Mouse (Mus musculus) heart, adult 2 months (tissue): ENCODE results near the gene Olfr1442. TPM values are rescaled to one million over a fixed set of nuclear protein-coding genes. Genes with fewer than 3 reads are reported as not detected.

Experiments used
- DNase-seq, 2 experiments: peaks; one replicate each; pipeline ENCODE4 v3.0.0; 2021
- H3K27ac ChIP-seq: fragments of 200-600 bp; 2 replicates; pipeline ENCODE4 v1.8.1; 2022
- H3K27me3 ChIP-seq: fragments of 200-500 bp; 2 replicates; pipeline ENCODE4 v1.6.1; 2012; ENCODE audit warnings: mild to moderate bottlenecking, low read length, inconsistent platforms, mixed read lengths; ENCODE audit not compliant: control insufficient read depth, insufficient read depth
- H3K36me3 ChIP-seq: fragments of 200-500 bp; 2 replicates; pipeline ENCODE4 v1.6.1; 2012; ENCODE audit warnings: low read length, inconsistent platforms; ENCODE audit not compliant: control insufficient read depth, insufficient read depth
- H3K4me1 ChIP-seq: fragments of 200-500 bp; 2 replicates; pipeline ENCODE4 v1.6.1; 2011; ENCODE audit warnings: low read length; ENCODE audit not compliant: control insufficient read depth, insufficient read depth
- H3K4me3 ChIP-seq: fragments of 200-600 bp; 2 replicates; pipeline ENCODE4 v1.8.1; 2022
- H3K79me2 ChIP-seq: fragments of 200-500 bp; replicated peaks from 2 replicates; pipeline ENCODE4 v1.6.1; 2012; ENCODE audit warnings: mild to moderate bottlenecking, inconsistent platforms, low read length, moderate library complexity, mixed read lengths; ENCODE audit not compliant: control insufficient read depth, insufficient read depth
- H3K9ac ChIP-seq: fragments of 200-500 bp; 2 replicates; pipeline ENCODE4 v1.6.1; 2012; ENCODE audit warnings: low read depth, mild to moderate bottlenecking, control low read depth, inconsistent platforms, low read length, mixed read lengths
- CTCF ChIP-seq: fragments of 200-600 bp; IDR thresholded peaks from 2 replicates; pipeline ENCODE4 v1.8.1; 2022; ENCODE audit warnings: antibody characterized with exemption, mild to moderate bottlenecking, moderate library complexity
- EP300 ChIP-seq: fragments of 200-500 bp; IDR thresholded peaks from 2 replicates; pipeline ENCODE4 v1.6.1; 2011; ENCODE audit warnings: low read depth, low read length, control low read depth; ENCODE audit not compliant: insufficient read depth
- POLR2A ChIP-seq: fragments of 200-500 bp; IDR thresholded peaks from 2 replicates; pipeline ENCODE4 v1.6.1; 2011; ENCODE audit warnings: mild to moderate bottlenecking, low read depth, low read length, control low read depth; ENCODE audit not compliant: insufficient read depth
- WGBS: fragments of 180-500 bp; shearing (Covaris S2); methylation state at CpG from one replicate; pipeline ENCODE4 v1.1.7; 2018; 5-methylcytosine and 5-hydroxymethylcytosine counted together
- intact Hi-C: fragments of 180-260 bp; cut with DNase I; formaldehyde crosslinking; loops from one replicate; pipeline ENCODE4 v1.15.1; 2025
- polyA plus RNA-seq: library from polyadenylated mRNA; depleted of rRNA; stranded (reverse); fragments of >200 nt; gene quantifications from 2 replicates; pipeline ENCODE4 v1.2.3, GENCODE M21; 2012; rRNA removed
- total RNA-seq, 2 experiments: library from RNA; stranded (reverse); gene quantifications; 2 replicates each; pipeline ENCODE4 v1.2.3; 2021

The Olfr1442 gene
- total and polyA plus RNA-seq, 3 experiments, result not detected

DNA sequence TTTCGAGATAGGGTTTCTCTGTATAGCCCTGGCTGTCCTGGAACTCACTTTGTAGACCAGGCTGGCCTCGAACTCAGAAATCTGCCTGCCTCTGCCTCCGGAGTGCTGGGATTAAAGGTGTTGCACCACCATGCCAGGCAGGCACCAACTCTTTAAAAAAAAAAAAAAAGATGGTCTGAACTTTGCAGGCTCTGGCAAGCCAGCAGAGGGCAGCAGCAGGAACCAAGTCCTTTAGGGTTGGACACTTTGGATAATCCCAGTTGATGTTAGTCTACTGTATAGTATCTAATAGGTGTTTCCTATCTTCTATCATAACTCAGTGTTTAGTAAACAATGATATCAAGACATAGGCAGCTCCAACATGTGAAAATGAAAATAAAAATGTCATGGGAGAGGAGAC lies 52.1 kb downstream of the Olfr1442 start:
- no peaks in the 10 kb centered on the region for H3K79me2 ChIP-seq
- peak; percentile 33 to 63 for DNase-seq
- H3K9ac ChIP-seq, result no peak overlapping the region
- no peaks in the 10 kb centered on the region for H3K27me3 ChIP-seq
- H3K4me1 ChIP-seq, result no peaks in the 10 kb centered on the region
- no peak overlapping the region for H3K4me3 ChIP-seq
- 53% methylated on average over 2 of the region's 3 CpGs for WGBS
- intact Hi-C loops, result loop anchor here (2.0 kb wide), 1 partner anchor 74 kb away; the partner anchor contains the start of genes Lpxn and Zfp91
- no peak overlapping the region for H3K27ac ChIP-seq
- no peaks in the 10 kb centered on the region for H3K36me3 ChIP-seq
- TF ChIP-seq POLR2A (no peak), CTCF (peak; percentile 70)

DNA sequence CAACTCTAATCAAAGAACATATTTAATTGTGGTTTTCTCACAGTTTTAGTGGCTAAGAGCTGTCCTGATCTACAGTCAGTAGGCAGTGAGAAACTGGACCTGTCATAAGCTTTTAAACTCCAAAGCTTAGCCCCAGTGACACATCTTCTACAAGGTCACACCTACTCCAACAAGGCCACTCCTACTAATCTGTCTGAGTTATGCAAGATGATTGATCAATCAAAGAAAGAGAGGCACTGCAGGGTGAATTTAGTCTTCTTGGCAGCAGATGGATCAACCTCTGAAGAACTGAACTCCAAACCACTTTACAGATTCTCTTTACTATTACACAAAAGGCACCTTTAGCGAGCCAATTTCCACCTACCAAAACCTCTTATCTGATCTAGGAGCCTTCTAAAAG lies 55.6 kb downstream of the Olfr1442 start:
- DNase-seq, result no peak
- H3K36me3 ChIP-seq, result no peaks in the 10 kb centered on the region
- no peak for TF ChIP-seq POLR2A
- no peak for TF ChIP-seq CTCF
- TF ChIP-seq EP300, result no peak
- no peaks in the 10 kb centered on the region for H3K79me2 ChIP-seq
- H3K27ac ChIP-seq, result no peak overlapping the region
- H3K27me3 ChIP-seq, result no peaks in the 10 kb centered on the region
- intact Hi-C loops, result no loop called here
- H3K4me1 ChIP-seq, result no peaks in the 10 kb centered on the region
- H3K4me3 ChIP-seq, result no peak overlapping the region
- WGBS, result 64% methylated on average over 1 of the region's 1 CpGs
- H3K9ac ChIP-seq, result no peak overlapping the region

Other genes starting within 250 kb of the Olfr1442 start
- not detected for gene Pfpl, start 242.5 kb upstream of the Olfr1442 start, total RNA-seq
- gene Pfpl, start 242.5 kb upstream of the Olfr1442 start, polyA plus RNA-seq, result not detected in 2 replicates
- gene Mpeg1, start 209.7 kb upstream of the Olfr1442 start, total RNA-seq, result 1 to 10 TPM; 7.4 to 8.0 TPM
- gene Mpeg1, start 209.7 kb upstream of the Olfr1442 start, polyA plus RNA-seq, result 3.5 and 4.3 TPM in 2 replicates
- 1 to 10 TPM; 5.7 to 6.2 TPM for gene Dtx4, start 169.0 kb upstream of the Olfr1442 start, total RNA-seq
- gene Dtx4, start 169.0 kb upstream of the Olfr1442 start, polyA plus RNA-seq, result 3.7 and 5.0 TPM in 2 replicates
- 1 to 10 TPM; 4.4 to 4.7 TPM for gene Fam111a, start 124.7 kb upstream of the Olfr1442 start, total RNA-seq
- gene Fam111a, start 124.7 kb upstream of the Olfr1442 start, polyA plus RNA-seq, result 1.5 and 2.7 TPM in 2 replicates
- not detected for gene Gm4952, start 70.5 kb upstream of the Olfr1442 start, total RNA-seq
- not detected in 2 replicates for gene Gm4952, start 70.5 kb upstream of the Olfr1442 start, polyA plus RNA-seq
- gene Glyat, start 37.1 kb upstream of the Olfr1442 start, total RNA-seq, result not detected
- 0.20 TPM in 1 of 2 replicates, not detected in the other for gene Glyat, start 37.1 kb upstream of the Olfr1442 start, polyA plus RNA-seq
- not detected for gene Olfr1443, start 7.7 kb downstream of the Olfr1442 start, total RNA-seq
- gene Olfr1443, start 7.7 kb downstream of the Olfr1442 start, polyA plus RNA-seq, result not detected in 2 replicates
- not detected for gene Keg1, start 25.3 kb downstream of the Olfr1442 start, total RNA-seq
- 0.10 TPM in 1 of 2 replicates, not detected in the other for gene Keg1, start 25.3 kb downstream of the Olfr1442 start, polyA plus RNA-seq
- gene Cntf, start 95.2 kb downstream of the Olfr1442 start, total RNA-seq, result 1 to 10 TPM in 1 of 2 experiments, under 1 TPM in 1; 0.84 to 1.5 TPM
- gene Cntf, start 95.2 kb downstream of the Olfr1442 start, polyA plus RNA-seq, result 3.1 and 5.8 TPM in 2 replicates
- 10 to 100 TPM; 71.9 to 84.5 TPM for gene Zfp91, start 125.7 kb downstream of the Olfr1442 start, total RNA-seq
- 17.4 and 36.6 TPM in 2 replicates for gene Zfp91, start 125.7 kb downstream of the Olfr1442 start, polyA plus RNA-seq
- gene Lpxn, start 125.8 kb downstream of the Olfr1442 start, total RNA-seq, result under 1 TPM; 0.91 to 0.97 TPM
- 1.1 and 1.3 TPM in 2 replicates for gene Lpxn, start 125.8 kb downstream of the Olfr1442 start, polyA plus RNA-seq
- not detected for gene Gm5244, start 176.2 kb downstream of the Olfr1442 start, total RNA-seq
- 0.35 TPM in 1 of 2 replicates, not detected in the other for gene Gm5244, start 176.2 kb downstream of the Olfr1442 start, polyA plus RNA-seq
- not detected for gene Olfr1444, start 186.8 kb downstream of the Olfr1442 start, total RNA-seq
- gene Olfr1444, start 186.8 kb downstream of the Olfr1442 start, polyA plus RNA-seq, result not detected in 2 replicates
- gene Olfr1445, start 213.4 kb downstream of the Olfr1442 start, total RNA-seq, result not detected
- gene Olfr1445, start 213.4 kb downstream of the Olfr1442 start, polyA plus RNA-seq, result not detected in 2 replicates
- gene Olfr1446, start 223.1 kb downstream of the Olfr1442 start, total RNA-seq, result not detected
- not detected in 2 replicates for gene Olfr1446, start 223.1 kb downstream of the Olfr1442 start, polyA plus RNA-seq
- not detected for gene Olfr1447, start 233.3 kb downstream of the Olfr1442 start, total RNA-seq
- not detected in 2 replicates for gene Olfr1447, start 233.3 kb downstream of the Olfr1442 start, polyA plus RNA-seq